Mouse (Mus musculus) heart, postnatal 36 days (tissue): Measurements from ENCODE around the gene Ints2. TPM values are rescaled to one million over a fixed set of nuclear protein-coding genes. Genes with fewer than 3 reads are reported as not detected.
"Not testable (repeated sequence)": the region's sequence is repeated elsewhere in the genome, so short reads cannot be mapped to it uniquely, and the experiment has no call there.

Source experiments
- DNase-seq, 2 experiments: peaks; one replicate each; pipeline ENCODE4 v3.0.0; 2021 to 2022
- intact Hi-C: fragments of 180-260 bp; cut with DNase I; formaldehyde crosslinking; loops from one replicate; pipeline ENCODE4 v1.15.1; 2025
- total RNA-seq, 2 experiments: library from RNA; stranded (reverse); gene quantifications; 2 replicates each; pipeline ENCODE4 v1.2.3; 2021

Ints2 gene
- 1 to 10 TPM; 4.8 to 5.2 TPM for total RNA-seq

DNA sequence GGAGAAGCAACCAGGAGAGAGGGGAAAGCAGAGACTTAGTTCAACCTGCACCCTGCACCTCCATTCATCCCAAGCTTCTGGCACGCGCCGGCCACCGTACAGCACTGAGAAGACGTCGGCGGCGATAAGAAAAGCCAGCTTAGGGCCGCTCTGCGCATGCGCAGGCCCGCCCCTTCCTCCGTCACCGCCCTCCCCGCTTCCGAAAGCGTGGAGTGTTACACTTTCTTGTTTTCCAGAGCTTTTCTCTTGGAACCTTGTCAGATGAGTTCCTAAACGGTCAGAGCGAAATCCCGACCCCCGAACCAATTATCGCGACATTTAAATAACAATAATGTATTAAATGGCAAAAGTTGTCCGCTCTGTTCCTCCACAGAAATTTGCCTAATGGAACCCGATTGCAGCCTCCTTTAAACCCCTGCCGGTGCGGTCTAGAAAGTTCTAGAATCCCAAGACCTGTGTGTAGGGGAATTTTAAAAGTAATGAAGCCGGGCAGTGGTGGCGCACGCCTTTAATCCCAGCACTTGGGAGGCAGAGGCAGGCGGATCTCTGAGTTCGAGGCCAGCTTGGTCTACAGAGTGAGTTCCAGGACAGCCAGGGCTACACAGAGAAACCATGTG, at the start of gene Ints2:
Gene Ints2 (minus strand): TSS at position 116 of the 617 bp plus-strand sequence.
- intact Hi-C loops, result loop anchor here (1.0 kb wide), 1 partner anchor 101 kb away; no protein-coding TSS in a partner anchor
- DNase-seq, result peak; percentile 93 to 95

DNA sequence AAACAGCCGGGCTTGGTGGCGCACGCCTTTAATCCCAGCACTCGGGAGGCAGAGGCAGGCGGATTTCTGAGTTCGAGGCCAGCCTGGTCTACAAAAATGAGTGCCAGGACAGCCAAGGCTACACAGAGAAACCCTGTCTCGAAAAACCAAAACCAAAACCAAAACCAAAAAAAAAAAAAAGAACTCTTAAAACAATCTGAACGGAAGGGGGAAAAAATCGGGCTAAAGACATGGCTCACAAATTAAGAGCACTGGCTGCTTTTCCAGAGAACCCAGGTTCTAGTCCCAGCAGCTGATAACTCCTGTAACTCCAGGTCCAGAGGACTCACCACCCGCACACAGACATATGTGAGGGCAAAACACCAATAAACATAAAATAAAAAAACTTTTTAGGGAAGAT, 34.8 kb upstream of the Ints2 start:
- intact Hi-C loops, DNase-seq: not testable (repeated sequence)

DNA sequence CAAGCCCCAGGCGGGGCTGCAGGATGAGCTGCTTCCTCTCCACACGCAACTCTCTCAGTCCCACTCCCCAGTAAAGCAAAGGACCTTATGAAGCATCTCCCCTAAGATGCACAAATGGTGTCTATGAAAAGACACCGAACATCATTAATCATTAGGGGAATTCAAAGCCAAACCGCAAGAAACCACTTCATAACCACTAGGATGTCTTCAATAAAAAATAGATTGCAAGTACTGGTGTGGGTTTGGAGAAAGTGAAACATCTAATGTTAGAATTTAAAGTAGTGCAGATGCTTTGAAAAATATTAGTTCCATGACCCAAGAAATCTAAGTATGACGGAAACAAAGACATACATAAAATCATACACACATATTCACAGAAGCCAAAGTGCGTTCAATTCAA, 34.3 kb upstream of the Ints2 start:
- DNase-seq, result no peak
- intact Hi-C loops, result no loop called here

DNA sequence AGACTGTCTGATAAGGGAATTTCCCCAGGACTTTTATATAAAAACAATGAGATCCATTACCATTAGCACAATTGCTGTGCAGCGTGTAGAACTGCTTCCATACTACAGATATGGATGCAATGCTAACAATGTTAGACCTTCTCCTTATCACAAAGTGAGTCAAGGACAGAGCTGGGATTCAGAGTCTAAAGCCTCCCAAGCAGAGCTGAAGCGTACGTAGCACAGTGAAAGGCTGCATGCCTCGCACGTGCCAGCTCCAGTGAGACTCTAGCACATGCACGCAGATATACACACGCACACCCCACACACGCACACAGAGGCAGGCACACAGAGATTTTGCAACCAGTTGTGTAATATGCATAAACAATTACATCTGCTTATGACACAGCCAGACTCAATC, 28.4 kb upstream of the Ints2 start:
- intact Hi-C loops, result no loop called here
- DNase-seq, result no peak

DNA sequence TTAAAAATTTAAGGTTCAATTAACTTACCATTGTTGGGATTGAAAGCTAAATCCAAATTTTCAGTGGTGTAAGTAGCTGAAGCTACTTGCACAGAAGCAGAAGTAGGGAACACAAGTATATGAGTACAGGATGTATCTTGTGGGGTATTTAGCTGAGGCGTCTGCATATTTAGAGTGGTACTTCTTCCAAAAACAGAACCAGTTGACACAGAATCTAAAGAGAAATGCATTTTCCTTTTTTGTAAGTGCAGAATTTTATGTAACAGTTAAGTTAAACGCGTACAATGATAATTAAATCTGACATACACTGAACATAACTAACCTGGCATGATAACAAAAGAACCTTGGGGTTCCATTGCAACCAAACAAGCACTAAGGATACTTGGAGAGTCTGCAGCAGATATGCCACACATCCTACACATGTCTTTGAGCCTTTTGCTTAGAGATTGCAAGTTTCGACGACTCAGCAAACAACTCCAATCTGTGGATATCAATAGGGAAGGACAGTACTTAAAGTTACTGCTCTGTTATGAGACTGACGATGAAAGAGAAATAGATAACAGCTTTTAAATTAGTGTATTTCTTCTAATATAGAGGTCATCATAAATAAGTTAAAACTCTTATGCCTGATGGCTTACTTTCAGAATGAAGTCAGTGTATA, 21.2 kb upstream of the Ints2 start:
- intact Hi-C loops, result no loop called here

DNA sequence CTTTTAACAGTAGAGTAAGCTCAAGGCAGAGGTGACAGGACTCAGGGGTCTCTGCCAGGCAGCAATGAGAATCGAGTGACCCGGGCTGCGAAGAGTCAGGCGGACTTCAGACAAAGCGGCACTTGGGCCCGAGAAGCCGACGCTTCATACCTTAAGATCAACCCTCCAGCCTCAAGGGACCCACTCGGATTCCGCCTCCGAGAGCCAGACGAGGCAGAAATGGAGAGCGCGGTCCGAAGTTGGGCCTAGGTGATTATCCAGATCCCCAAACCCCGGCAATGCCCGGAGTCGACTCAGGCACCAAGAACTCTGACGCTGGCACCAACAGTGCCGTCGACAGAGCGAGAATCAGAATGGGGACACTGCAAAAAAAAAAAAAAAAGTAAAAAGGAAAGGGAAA, 321 bp downstream of the Ints2 start:
- intact Hi-C loops, result loop anchor here (1.0 kb wide), 1 partner anchor 101 kb away; no protein-coding TSS in a partner anchor
- DNase-seq, result no peak

More for the DNA sequence above, 21.2 kb upstream of the Ints2 start:
- no peak for DNase-seq

DNA sequence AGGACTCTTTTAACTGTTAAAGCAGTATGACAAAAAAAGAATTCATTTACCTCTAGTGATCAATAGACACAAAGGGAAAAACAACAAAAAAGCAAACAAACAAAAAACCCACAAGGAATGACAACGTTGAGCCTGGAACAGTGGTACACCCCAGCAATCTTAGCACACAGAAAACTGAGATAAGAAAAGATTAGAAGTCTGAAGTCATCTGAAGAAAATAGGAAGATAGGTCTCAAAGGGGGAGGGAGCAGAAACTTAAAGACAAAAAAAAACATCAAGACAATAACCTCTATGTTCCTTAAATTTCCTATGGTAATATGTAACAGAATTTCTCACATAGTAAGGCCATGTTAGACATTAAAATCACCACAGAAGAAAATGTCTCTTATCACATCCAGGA, 4.0 kb downstream of the Ints2 start:
- intact Hi-C loops, result no loop called here
- DNase-seq, result no peak

DNA sequence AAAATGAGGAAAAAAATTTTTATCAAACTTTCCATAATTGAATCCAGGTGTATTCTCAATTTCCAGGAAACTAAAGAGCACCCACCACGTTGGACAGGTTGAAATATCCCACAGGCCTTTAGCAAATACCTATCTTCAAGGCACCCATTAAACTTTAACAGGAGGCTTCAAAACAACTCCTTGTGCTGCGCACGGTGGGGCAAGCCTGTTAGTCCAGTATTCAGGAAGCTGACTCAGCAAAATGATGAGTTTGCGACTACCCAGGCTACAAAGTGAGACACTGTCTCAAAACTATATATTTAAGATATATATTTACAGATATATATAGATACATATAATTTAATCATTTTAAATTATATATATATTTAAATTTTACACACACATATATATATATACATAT, 24.9 kb downstream of the Ints2 start:
- intact Hi-C loops, result no loop called here
- DNase-seq, result no peak

DNA sequence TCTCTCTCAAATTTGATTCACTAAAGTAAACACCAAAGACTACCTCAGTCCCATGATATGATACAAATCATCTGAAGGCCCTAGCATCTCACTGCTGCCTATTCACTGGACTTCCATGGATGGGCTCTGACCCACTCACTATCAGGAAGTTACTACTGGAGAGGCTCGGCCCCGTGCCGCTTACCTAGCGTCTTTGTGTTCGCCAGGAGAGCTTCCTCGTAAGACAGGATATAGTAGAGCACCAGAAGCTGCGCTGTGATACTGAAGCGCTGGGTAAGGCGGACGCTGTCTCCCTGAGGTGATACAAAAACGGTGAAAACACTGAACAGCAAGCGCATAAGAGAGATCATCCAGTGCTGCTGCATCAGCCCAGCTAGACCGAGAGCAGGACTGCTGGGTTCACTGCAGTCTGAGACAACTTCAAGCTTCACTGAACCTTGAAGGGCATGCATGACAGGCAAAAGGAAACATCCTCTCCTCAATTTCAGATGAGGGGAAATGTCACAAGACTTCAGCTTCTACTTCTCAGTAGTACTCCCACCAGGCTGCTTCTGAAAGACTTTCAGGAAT, 25.5 kb downstream of the Ints2 start:
- intact Hi-C loops, result no loop called here
- DNase-seq, result no peak

DNA sequence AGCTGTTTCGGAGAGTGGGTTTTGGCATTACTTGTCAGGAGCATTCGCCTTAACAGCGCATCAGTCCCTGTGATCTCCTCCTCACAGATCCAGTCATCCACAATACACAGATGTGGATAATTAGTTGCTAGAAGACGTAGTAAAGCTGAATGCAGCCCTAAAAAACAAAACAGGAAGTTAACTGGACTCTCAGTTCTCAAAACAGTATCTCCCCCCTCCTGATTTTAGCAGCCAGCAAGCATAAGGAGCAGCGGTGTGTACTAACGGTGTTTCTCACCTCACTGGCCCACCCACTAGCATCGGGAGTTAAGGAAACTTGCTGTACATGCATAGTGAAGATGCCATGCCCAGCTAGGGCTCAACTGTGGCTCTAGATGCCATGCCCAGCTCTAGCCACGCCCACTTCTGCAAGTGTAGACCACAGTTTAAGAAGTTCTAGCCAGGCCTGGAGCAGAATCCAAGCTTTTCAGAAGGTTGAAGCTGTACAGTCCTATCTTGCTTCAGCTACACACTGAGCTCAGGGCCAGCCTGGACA, 30.7 kb downstream of the Ints2 start:
- DNase-seq, result no peak
- intact Hi-C loops, result no loop called here

DNA sequence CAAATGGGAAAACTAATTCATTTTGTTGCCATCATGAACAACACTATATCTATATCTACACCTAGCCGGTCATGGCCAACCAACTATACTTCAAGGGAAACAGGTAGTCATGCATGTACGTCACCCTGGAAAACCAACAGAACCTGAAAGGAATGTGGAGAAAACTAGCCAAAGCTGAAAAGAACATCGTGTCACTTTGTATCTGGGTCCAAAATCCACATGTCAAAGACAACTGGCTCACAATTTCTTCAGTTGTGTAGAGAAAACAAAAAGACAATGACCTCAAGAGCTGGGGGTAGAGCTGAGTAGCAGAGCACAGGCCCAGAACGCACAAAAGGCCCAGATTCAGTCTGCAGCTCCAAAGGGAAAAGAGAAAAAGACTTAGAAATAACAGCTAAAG, 31.6 kb downstream of the Ints2 start:
- DNase-seq, result no peak
- intact Hi-C loops, result no loop called here

DNA sequence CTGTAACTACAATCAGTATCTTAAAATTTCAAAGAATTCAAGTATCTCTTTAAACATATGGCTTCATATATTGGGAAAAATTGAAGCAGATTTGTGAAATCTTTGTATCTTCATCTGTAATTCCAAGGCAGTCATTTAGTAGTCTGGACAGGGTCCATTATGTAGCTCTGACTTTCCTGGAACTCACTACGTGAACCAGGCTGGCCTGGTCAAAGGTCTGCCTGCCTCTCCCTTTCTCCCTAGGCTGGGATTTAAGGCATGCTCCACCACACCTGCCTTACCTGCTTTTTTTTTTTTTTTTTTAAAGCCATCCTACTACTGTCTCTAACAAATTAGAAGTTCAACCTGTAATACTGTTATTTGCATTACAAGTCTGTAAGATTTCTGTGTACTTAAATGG, 45.6 kb downstream of the Ints2 start:
- intact Hi-C loops, result no loop called here
- no peak for DNase-seq

DNA sequence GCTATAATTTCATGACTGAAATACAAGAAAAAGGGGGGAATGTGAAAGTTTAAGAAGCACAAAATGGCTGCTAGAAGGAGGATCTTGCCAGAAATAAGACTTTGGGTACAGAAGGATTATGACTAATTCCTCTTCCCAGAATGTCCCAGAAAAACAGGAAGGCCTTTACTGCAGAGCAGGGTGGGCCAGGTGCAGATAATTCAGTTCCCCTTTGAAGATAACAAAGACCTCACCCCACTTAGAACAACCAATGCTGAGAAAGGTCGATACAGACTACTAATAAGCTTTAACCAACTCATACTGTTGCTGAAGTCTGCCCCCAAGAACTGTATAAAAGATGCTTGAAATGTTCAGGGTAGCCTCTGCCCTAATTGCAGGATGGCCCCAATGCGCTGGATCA, 48.3 kb downstream of the Ints2 start:
- no peak for DNase-seq
- intact Hi-C loops, result no loop called here

DNA sequence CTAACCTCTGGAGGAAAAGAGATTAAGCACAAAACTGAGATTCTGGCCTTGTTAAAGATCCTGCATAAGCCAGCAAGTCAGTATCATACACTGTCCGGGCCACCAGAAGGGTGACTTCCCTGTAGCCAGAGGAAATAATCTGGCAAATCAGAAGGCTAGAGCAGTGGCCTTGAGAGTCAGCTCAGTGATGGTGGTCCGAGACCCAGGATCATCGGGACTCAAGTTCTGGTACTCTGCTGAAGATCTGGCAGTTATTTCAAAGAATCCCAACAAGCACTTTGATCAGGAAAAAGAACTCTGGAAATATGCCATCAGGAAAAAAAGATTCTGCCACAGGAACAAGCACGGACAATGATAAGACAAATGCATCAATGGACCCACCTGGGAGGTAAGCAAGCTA, 51.5 kb downstream of the Ints2 start:
- DNase-seq, result no peak
- intact Hi-C loops, result no loop called here

DNA sequence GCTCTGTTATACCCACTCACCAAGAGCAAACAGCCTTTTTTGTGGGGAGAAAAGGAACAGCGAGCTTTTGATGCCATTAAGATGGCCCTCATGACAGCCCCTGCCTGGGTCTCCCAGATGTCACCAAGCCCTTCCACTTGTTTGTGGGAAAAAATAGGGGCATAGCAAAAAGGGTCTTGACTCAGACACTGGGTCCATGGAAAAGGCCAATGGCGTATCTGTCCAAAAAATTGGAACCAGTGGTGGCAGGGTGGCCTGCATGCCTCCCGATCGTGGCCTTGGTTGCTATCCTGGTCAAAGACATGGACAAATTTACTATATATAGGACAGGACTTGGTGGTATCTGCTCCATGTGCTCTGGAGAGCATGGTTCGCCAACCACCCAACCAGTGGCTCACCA, 52.3 kb downstream of the Ints2 start:
- no peak for DNase-seq
- intact Hi-C loops, result no loop called here

DNA sequence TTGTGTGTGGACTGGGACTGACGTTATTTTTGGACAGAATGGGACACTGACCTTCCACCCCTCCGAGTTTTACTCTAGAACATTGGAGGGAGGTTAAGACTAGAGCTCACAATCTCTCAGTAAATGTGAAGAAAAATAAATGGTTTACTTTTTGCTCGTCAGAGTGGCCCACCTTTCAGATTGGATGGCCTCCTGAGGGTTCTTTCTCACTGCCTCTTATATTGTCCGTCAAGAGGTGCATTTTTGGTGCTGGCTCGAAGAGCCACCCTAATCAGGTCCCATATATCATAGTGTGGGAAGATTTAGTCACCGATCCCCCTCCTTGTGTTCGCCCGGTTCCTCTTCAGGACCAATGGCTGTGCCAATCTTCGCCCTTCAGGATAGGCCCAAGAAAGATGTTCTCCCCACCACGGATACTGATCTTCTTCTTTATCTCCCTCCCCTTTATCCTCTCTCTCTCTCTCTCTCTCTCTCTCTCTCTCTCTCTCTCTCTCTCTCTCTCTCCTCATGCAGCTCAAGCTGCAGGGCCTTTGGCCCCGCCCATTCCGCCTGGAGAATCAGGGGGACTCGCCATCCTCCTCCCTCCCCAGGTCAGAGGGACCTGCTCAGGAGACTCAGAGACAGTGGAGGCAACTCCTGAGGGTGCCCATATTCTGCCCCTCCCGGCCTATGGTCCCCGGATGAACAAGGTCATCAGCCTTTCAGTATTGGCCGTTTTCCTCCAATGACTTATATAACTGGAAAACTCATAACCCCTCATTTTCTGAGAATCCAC, 55.3 kb downstream of the Ints2 start:
- peak; percentile 11 to 12 for DNase-seq
- intact Hi-C loops, result loop anchor here (5.0 kb wide), 1 partner anchor 155 kb away; the partner anchor contains the start of gene Med13

DNA sequence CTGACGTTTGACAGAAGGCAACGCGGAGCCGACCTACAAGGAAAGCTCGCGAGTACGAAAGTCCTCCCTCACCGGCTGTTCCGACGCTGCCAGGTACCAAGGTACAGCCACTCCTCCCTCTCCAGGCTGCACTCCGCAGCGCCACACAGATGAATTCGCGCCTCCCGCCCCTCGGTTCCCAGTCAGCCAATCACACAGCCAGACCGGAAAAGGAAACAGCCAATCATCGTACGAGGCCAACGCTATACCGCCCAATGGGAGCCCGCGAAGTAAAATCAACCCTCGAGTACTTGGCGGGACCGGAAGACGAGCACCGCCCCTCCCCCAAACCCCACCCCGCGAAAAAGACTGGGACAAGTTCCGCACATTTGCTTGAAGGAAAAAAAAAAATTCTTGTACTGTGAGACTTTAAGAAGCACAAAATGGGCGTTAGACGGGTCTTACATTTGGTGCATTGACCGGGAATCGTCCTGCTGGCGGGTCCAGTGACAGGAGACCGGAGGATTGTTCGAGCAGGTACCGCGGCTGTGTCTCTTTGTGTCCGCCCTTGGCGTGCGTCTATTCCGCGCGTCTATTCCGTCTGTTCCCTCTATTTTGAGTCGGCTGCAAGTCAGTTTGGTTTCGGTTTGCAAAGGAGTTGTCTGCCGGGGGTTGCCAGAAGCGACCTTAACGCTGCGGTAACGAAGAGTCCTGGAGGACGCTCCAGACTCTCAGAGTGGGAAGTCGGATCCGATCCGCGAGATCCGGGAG, 56.2 kb downstream of the Ints2 start, which contains the start of gene Brip1:
Gene Brip1 (minus strand): TSS at position 157 of the 750 bp plus-strand sequence.
- peak; percentile 90 for DNase-seq
- intact Hi-C loops, result loop anchor here (5.0 kb wide), 1 partner anchor 156 kb away; the partner anchor contains the start of gene Med13

DNA sequence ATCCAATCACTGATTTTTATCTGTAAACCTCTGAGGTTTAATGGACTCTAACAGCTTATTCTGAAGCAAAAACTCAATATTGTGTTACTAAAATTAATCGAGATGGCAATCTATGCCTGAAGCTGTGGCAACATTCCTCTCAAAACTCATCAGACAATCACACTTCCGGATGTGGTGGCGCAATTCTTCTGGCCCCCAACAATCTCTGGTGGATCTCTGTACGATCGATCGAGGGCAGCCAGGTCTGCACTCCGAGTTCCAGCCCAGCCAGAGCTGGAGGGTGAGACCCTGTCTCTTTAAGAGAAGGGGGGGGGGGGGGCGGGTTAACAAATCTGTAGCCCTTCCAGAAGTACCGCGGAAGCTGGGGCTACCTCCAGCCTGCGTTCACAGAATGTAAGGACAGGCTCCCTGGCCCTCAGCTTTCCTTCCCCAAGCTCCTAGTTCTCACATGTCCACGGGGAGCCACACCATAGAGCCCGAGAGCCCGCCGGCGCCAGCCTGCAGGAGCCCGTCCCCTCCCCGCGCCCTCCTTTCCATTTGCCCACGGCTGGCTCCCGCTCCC, 56.8 kb downstream of the Ints2 start:
- intact Hi-C loops, result loop anchor here (5.0 kb wide), 1 partner anchor 157 kb away; the partner anchor contains the start of gene Med13
- DNase-seq, result no peak

DNA sequence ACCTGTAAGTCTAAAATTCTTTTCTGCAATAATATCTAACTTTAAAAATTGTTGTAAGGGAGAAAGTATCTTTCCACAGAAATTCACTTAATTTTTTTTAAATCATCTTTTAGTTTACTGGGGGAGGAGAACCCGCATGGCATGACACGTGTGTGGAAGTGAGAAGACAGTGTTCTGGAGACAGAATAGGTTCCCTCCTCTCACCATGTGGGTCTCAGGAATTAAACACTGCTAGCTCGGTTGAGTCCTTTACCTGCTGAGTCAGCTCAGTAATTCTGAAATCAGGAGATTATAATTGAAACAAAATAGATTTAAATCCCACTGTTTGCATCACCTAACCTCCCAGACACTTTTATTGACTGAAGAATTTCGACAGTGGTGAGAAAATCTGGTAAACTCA, 57.6 kb downstream of the Ints2 start:
- no peak for DNase-seq
- intact Hi-C loops, result loop anchor here (5.0 kb wide), 1 partner anchor 158 kb away; the partner anchor contains the start of gene Med13

DNA sequence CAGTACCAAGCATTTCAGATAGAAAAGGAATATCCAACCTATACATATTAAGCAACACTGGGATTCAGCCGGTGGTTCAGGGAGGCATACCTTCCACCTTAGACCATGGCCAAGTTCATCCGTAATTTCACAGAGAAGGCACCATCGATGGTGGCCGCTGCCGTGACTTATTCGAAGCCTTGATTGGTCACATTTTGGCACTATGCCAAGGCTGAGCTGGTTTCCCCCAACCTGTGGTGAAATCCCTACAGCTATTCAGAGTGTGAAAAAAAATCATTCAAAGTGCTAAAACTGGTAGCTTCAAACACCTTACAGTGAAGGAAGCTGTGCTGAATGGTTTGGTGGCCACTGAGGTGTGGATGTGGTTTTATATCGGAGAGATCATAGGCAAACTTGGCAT, 72.2 kb downstream of the Ints2 start:
- DNase-seq, intact Hi-C loops: not testable (repeated sequence)
